Mouse (Mus musculus) G1E (cell line): Measurements from ENCODE around the gene Bptf. TPM values are rescaled to one million over a fixed set of nuclear protein-coding genes. Genes with fewer than 3 reads are reported as not detected.

Experiments
- ATAC-seq: 2 replicates; pipeline ENCODE4 v1.8.0; 2016; ENCODE audit warnings: mild to moderate bottlenecking; ENCODE audit not compliant: insufficient number of reproducible peaks, poor library complexity, low FRiP score, severe bottlenecking; ENCODE audit errors: extremely low read depth
- DNase-seq: peaks from one replicate; pipeline ENCODE4 v3.0.0; 2012; ENCODE audit warnings: low spot score
- H3K27me3 ChIP-seq: 2 replicates; pipeline ENCODE4 v1.6.1; 2012; ENCODE audit warnings: mild to moderate bottlenecking, low read length, inconsistent platforms; ENCODE audit not compliant: insufficient read depth
- H3K36me3 ChIP-seq: replicated peaks from 2 replicates; pipeline ENCODE3; 2012; ENCODE audit warnings: mild to moderate bottlenecking, inconsistent platforms
- H3K4me1 ChIP-seq: 2 replicates; pipeline ENCODE4 v1.6.1; 2012; ENCODE audit warnings: low read depth, low read length, inconsistent platforms, mixed read lengths; ENCODE audit not compliant: insufficient read depth
- H3K4me3 ChIP-seq: 2 replicates; pipeline ENCODE4 v1.5.1; 2012; ENCODE audit warnings: low read depth, mild to moderate bottlenecking, inconsistent platforms, low read length, moderate library complexity, mixed read lengths
- H3K9me3 ChIP-seq: replicated peaks from 2 replicates; pipeline ENCODE4 v1.6.1; 2012; ENCODE audit warnings: inconsistent platforms
- CTCF ChIP-seq: IDR thresholded peaks from 2 replicates; pipeline ENCODE4 v1.5.1; 2012; ENCODE audit warnings: low read depth, low read length, inconsistent platforms, mixed read lengths
- GATA1 ChIP-seq: IDR thresholded peaks from 2 replicates; pipeline ENCODE4 v1.6.1; 2012; ENCODE audit warnings: borderline replicate concordance, low read length, inconsistent platforms, mixed read lengths
- GATA2 ChIP-seq: IDR thresholded peaks from 2 replicates; pipeline ENCODE4 v1.6.1; 2012; ENCODE audit warnings: low read depth, low read length, inconsistent platforms, borderline replicate concordance
- POLR2AphosphoS5 ChIP-seq: IDR thresholded peaks from 2 replicates; pipeline ENCODE4 v1.6.1; 2012; ENCODE audit warnings: low read depth, low read length, inconsistent platforms; ENCODE audit not compliant: insufficient replicate concordance
- TAL1 ChIP-seq: conservative IDR thresholded peaks from 2 replicates; pipeline ENCODE4 v1.6.1; 2012; ENCODE audit warnings: low read depth, low read length, inconsistent platforms, mixed read lengths
- polyA plus RNA-seq: library from polyadenylated mRNA; stranded (reverse); fragments of >175 nt; gene quantifications from 2 replicates; pipeline ENCODE4 v1.2.3, GENCODE M21; 2012
- total RNA-seq, 2 experiments: library from RNA; stranded (forward) in 1 of 2; stranded (reverse) in 1 of 2; fragments of 200-1000 nt in 1 of 2; fragments of >200 nt in 1 of 2; fragmentation: Nextera tagmentation in 1 of 2; gene quantifications; 2 replicates each; pipeline ENCODE4 v1.2.3; 2014 to 2017

The Bptf gene
- total and polyA plus RNA-seq, 3 experiments: 28.5 to 75.6 (median 53.7) TPM

- DNase-seq (peak; percentile 71), ATAC-seq (peak; percentile 88)
- no peak for TF ChIP-seq CTCF
- no peak for TF ChIP-seq GATA1
- no peak for TF ChIP-seq TAL1
- no peak for TF ChIP-seq POLR2AphosphoS5
- no peak for TF ChIP-seq GATA2
- H3K4me1 ChIP-seq: peaks cover 18% of the 10 kb centered on the region
- H3K27me3 ChIP-seq: peaks cover 19% of the 10 kb centered on the region
- peak overlapping the region; percentile 70 for H3K4me3 ChIP-seq
- no peaks in the 10 kb centered on the region for H3K36me3 ChIP-seq
- 0 out of 2 replicates have a peak, but pooled peaks cover 2% of the 10 kb centered on the region for H3K9me3 ChIP-seq
These were observed 119.5 kb downstream of the Bptf start for GRCm38 (mm10) chr11:107012324-107013017.

- no peak for DNase-seq
- ATAC-seq: no peak
These were observed 120.1 kb downstream of the Bptf start for GRCm38 (mm10) chr11:107011669-107012323.

GRCm38 (mm10) chr11:107011171-107011570 is 120.8 kb downstream of the Bptf start:
- no peak for ATAC-seq
- peaks cover 18% of the 10 kb centered on the region for H3K4me1 ChIP-seq
- no peaks in the 10 kb centered on the region for H3K36me3 ChIP-seq
- no peak for DNase-seq
- peaks cover 20% of the 10 kb centered on the region for H3K27me3 ChIP-seq
- 0 out of 2 replicates have a peak, but pooled peaks cover 2% of the 10 kb centered on the region for H3K9me3 ChIP-seq
- TF ChIP-seq TAL1 (no peak), POLR2AphosphoS5 (no peak), GATA1 (no peak), GATA2 (no peak), CTCF (no peak)
- no peak overlapping the region for H3K4me3 ChIP-seq

More at GRCm38 (mm10) chr11:107011669-107012323, 120.1 kb downstream of the Bptf start:
- peaks cover 19% of the 10 kb centered on the region for H3K27me3 ChIP-seq
- H3K4me3 ChIP-seq: peak overlapping the region; percentile 70
- no peaks in the 10 kb centered on the region for H3K36me3 ChIP-seq
- TF ChIP-seq TAL1 (no peak), POLR2AphosphoS5 (no peak), GATA1 (no peak), GATA2 (no peak), CTCF (no peak)
- 0 out of 2 replicates have a peak, but pooled peaks cover 2% of the 10 kb centered on the region for H3K9me3 ChIP-seq
- H3K4me1 ChIP-seq: peaks cover 18% of the 10 kb centered on the region

- Histone ChIP-seq H3K4me1 (peaks cover 18% of the 10 kb centered on the region), H3K4me3 (no peak overlapping the region), H3K9me3 (0 out of 2 replicates have a peak, but pooled peaks cover 2% of the 10 kb centered on the region), H3K27me3 (peaks cover 22% of the 10 kb centered on the region), H3K36me3 (no peaks in the 10 kb centered on the region)
- DNase-seq (no peak), ATAC-seq (no peak)
- no peak for TF ChIP-seq POLR2AphosphoS5
- TF ChIP-seq GATA2: no peak
- TF ChIP-seq GATA1: no peak
- no peak for TF ChIP-seq CTCF
- TF ChIP-seq TAL1: no peak
These were observed 121.5 kb downstream of the Bptf start for GRCm38 (mm10) chr11:107010447-107010846.

- no peak for DNase-seq
- no peak for ATAC-seq
- Histone ChIP-seq H3K4me3 (no peak overlapping the region), H3K36me3 (no peaks in the 10 kb centered on the region), H3K9me3 (no peaks in the 10 kb centered on the region), H3K27me3 (peaks cover 27% of the 10 kb centered on the region), H3K4me1 (peaks cover 6% of the 10 kb centered on the region)
- TF ChIP-seq GATA2 (no peak), POLR2AphosphoS5 (no peak), CTCF (no peak), TAL1 (no peak), GATA1 (no peak)
These were observed 126.4 kb downstream of the Bptf start for GRCm38 (mm10) chr11:107005538-107005937.

GRCm38 (mm10) chr11:107001760-107002675 is 129.9 kb downstream of the Bptf start:
- Histone ChIP-seq H3K27me3 (peaks cover 8% of the 10 kb centered on the region; the same call in 1 of the 2 replicates), H3K4me3 (no peak overlapping the region), H3K4me1 (peaks cover 9% of the 10 kb centered on the region), H3K9me3 (no peaks in the 10 kb centered on the region), H3K36me3 (peaks cover 8% of the 10 kb centered on the region)
- TF ChIP-seq CTCF (no peak), GATA1 (no peak), POLR2AphosphoS5 (no peak)
- DNase-seq (no peak), ATAC-seq (no peak)
